Mouse (Mus musculus) intestine, embryonic 15.5 days (tissue): Measurements from ENCODE around the gene Timm10b. TPM values are rescaled to one million over a fixed set of nuclear protein-coding genes. Genes with fewer than 3 reads are reported as not detected.

ENCODE experiments used
- ATAC-seq: fragments of 200-750 bp; cut with Nextera tagmentation; 2 replicates; pipeline ENCODE4 v1.8.0; 2017; ENCODE audit warnings: moderate TSS enrichment, moderate library complexity
- H3K27ac ChIP-seq: fragments of 300-500 bp; sonication (generic); 2 replicates; pipeline ENCODE4 v1.5.1; 2015; ENCODE audit warnings: mild to moderate bottlenecking, inconsistent platforms
- H3K27me3 ChIP-seq: fragments of 300-500 bp; sonication (generic); replicated peaks from 2 replicates; pipeline ENCODE4 v1.6.1; 2015; ENCODE audit warnings: inconsistent platforms
- H3K36me3 ChIP-seq: fragments of 300-500 bp; sonication (generic); 2 replicates; pipeline ENCODE4 v1.6.1; 2015; ENCODE audit warnings: inconsistent platforms
- H3K4me1 ChIP-seq: fragments of 300-500 bp; sonication (generic); replicated peaks from 2 replicates; pipeline ENCODE4 v1.6.1; 2015; ENCODE audit warnings: inconsistent platforms
- H3K4me2 ChIP-seq: fragments of 300-500 bp; sonication (generic); replicated peaks from 2 replicates; pipeline ENCODE4 v1.6.1; 2015; ENCODE audit warnings: mild to moderate bottlenecking, inconsistent platforms
- H3K4me3 ChIP-seq: fragments of 300-500 bp; sonication (generic); replicated peaks from 2 replicates; pipeline ENCODE4 v1.5.1; 2015; ENCODE audit warnings: inconsistent platforms
- H3K9ac ChIP-seq: fragments of 300-500 bp; sonication (generic); 2 replicates; pipeline ENCODE4 v1.6.1; 2015; ENCODE audit warnings: inconsistent platforms
- H3K9me3 ChIP-seq: fragments of 300-500 bp; sonication (generic); 2 replicates; pipeline ENCODE4 v1.6.1; 2016; ENCODE audit warnings: inconsistent platforms
- WGBS: fragments of 180-500 bp; shearing (Covaris S2); methylation state at CpG from one replicate; pipeline ENCODE4 v1.1.7; 2015; 5-methylcytosine and 5-hydroxymethylcytosine counted together
- polyA plus RNA-seq: library from polyadenylated mRNA; unstranded; fragments of >200 nt; fragmentation: Nextera tagmentation; extraction: Ambion mirVana; gene quantifications from 2 replicates; pipeline ENCODE4 v1.2.1, GENCODE M21; 2015

Timm10b gene
- polyA plus RNA-seq, 1 experiment from 2014 or later: 203 TPM

DNA sequence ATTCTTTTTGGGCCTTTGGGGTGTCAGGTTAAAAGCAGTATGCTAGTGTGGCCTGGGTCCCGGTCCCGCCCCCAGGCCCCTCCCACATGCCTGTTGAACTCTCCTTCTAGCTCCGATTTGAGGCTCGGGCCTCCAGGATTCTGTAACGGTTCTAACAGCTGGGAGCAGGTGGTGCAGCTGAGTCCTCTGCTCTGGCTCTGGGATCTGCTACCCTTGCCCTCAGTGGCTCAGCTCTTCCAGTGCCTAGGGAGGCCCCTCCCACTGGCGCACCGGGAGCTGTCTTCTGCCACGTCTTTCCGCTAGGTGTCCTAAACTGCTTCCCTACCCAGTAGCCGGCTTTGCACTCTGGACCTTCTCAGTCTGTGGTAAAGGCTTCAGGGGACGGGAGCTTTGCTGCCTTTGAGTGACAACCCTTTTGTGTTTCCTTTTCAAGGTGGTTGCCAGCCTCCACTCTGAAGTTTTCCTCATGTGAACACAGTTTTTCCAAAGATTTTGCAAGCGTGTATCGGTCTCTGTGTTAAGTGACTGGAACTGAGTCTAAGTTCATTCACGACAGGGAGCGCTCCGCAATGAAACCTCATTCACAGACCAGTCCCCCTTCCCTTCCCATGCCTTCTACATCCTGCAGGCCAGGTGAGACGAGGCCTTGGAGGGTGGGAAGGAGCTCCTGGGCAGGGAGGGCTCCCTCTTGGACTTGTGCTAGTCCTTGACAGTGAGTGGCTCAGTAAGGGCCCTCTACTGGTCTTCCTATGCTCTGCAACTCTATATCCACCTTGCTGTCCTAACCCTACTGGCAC lies 11.0 kb downstream of the Timm10b start, which contains the start of gene Dnhd1:
Gene Dnhd1 (plus strand): TSS at position 189 of the 797 bp plus-strand sequence.
- H3K4me3 ChIP-seq: peak within 1 kb of the TSS; percentile 40
- peak within 1 kb of the TSS; percentile 57; the same call in 1 of the 2 replicates for H3K27ac ChIP-seq
- no peaks in the 10 kb centered on the region for H3K27me3 ChIP-seq
- ATAC-seq: peak; percentile 99
- H3K4me2 ChIP-seq: peak within 1 kb of the TSS; percentile 88
- 1% methylated on average over 17 of the region's 17 CpGs for WGBS
- peaks cover 8% of the 10 kb centered on the region for H3K4me1 ChIP-seq
- H3K9me3 ChIP-seq: no peaks in the 10 kb centered on the region
- peak within 1 kb of the TSS; percentile 42 for H3K9ac ChIP-seq
- no peaks in the 10 kb centered on the region for H3K36me3 ChIP-seq

- peak overlapping the region; percentile 36 for H3K4me2 ChIP-seq
Measured at GRCm38 (mm10) chr7:105685541-105686197, 45.8 kb downstream of the Timm10b start.

DNA sequence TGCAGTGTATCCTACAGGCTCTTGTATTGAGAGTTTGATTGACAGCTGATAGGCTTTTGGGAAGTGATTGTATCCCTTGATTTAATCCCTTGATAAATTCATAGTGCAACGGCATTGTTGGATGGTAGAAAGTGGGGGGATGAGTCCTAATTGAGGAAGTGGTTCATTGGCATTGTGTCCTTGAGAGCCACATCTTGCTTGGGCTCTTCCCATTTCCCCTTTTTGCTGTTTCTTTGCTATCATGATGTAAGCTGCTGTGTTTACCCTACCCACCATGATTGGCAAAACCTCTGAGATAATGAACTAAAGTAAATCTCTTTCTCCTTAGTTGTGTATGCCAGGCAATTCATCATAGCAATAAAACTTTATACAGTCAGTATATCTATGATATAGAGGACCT lies 51.0 kb downstream of the Timm10b start:
- Histone ChIP-seq H3K4me2 (no peak overlapping the region), H3K4me3 (no peak overlapping the region), H3K9ac (no peak overlapping the region), H3K27me3 (no peaks in the 10 kb centered on the region), H3K36me3 (no peaks in the 10 kb centered on the region), H3K4me1 (no peaks in the 10 kb centered on the region), H3K27ac (no peak overlapping the region), H3K9me3 (no peaks in the 10 kb centered on the region)
- no peak for ATAC-seq
- 76% methylated on average over 1 of the region's 1 CpGs for WGBS

More at GRCm38 (mm10) chr7:105685541-105686197, 45.8 kb downstream of the Timm10b start:
- peak; percentile 82 for ATAC-seq
- Histone ChIP-seq H3K36me3 (no peaks in the 10 kb centered on the region), H3K9me3 (no peaks in the 10 kb centered on the region), H3K27me3 (no peaks in the 10 kb centered on the region), H3K4me3 (no peak overlapping the region), H3K4me1 (no peaks in the 10 kb centered on the region), H3K27ac (no peak overlapping the region), H3K9ac (no peak overlapping the region)
- WGBS: 17% methylated on average over 13 of the region's 13 CpGs

Other genes starting within 250 kb of the Timm10b start
- gene Fam160a2, start 240.0 kb upstream of the Timm10b start, polyA plus RNA-seq: 39.6 and 45.9 TPM in 2 replicates
- not detected in 2 replicates for gene Cnga4, start 235.5 kb upstream of the Timm10b start, polyA plus RNA-seq
- gene Cckbr, start 214.3 kb upstream of the Timm10b start, polyA plus RNA-seq: 0.08 and 0.24 TPM in 2 replicates
- 93.1 and 95.0 TPM in 2 replicates for gene Cavin3, start 157.8 kb upstream of the Timm10b start, polyA plus RNA-seq
- 29.0 and 29.4 TPM in 2 replicates for gene Smpd1, start 85.7 kb upstream of the Timm10b start, polyA plus RNA-seq
- gene Apbb1, start 58.4 kb upstream of the Timm10b start, polyA plus RNA-seq: 36.6 and 37.8 TPM in 2 replicates
- 3.8 and 4.8 TPM in 2 replicates for gene Hpx, start 39.9 kb upstream of the Timm10b start, polyA plus RNA-seq
- gene Trim3, start 6.5 kb upstream of the Timm10b start, polyA plus RNA-seq: 21.4 and 24.7 TPM in 2 replicates
- gene Arfip2, start 360 bp downstream of the Timm10b start, polyA plus RNA-seq: 66.0 and 72.7 TPM in 2 replicates
- gene Gm45799, start 496 bp downstream of the Timm10b start, polyA plus RNA-seq: 16.2 and 39.5 TPM in 2 replicates
- 0.44 and 0.80 TPM in 2 replicates for gene Dnhd1, start 10.8 kb downstream of the Timm10b start, polyA plus RNA-seq
- 313 and 320 TPM in 2 replicates for gene Ilk, start 96.5 kb downstream of the Timm10b start, polyA plus RNA-seq
- gene Rrp8, start 97.3 kb downstream of the Timm10b start, polyA plus RNA-seq: 32.4 and 34.4 TPM in 2 replicates
- 134 and 140 TPM in 2 replicates for gene Taf10, start 104.3 kb downstream of the Timm10b start, polyA plus RNA-seq
- 109 TPM in 2 replicates for gene Tpp1, start 112.2 kb downstream of the Timm10b start, polyA plus RNA-seq
- 8.2 and 8.3 TPM in 2 replicates for gene Dchs1, start 147.6 kb downstream of the Timm10b start, polyA plus RNA-seq
- gene Mrpl17, start 171.0 kb downstream of the Timm10b start, polyA plus RNA-seq: 372 and 398 TPM in 2 replicates